10 mouse cellular contexts compared by ENCODE assay signal in genomic region chr19:10341817-10342439, GRCm38 (mm10). TPM values are rescaled to one million over a fixed set of nuclear protein-coding genes. Genes with fewer than 3 reads are reported as not detected.
DNase-seq lines count a peak whose midpoint lies in the region; ATAC-seq lines count a peak whose summit lies in the region.
"Had no signal": no experiment of that assay in that cellular context is flagged by ENCODE, and none has a peak within 500 bp of the region (broad histone marks: within the 10 kb centered on the region; RNA-seq: fewer than 3 reads in every experiment).

No protein-coding gene starts in this region.

- no peak overlapping the region for H3K4me3 ChIP-seq in heart, embryonic 10.5 days
- H3K4me3 ChIP-seq in midbrain, embryonic 11.5 days (ENCODE audit: low read depth, low read length): no peak overlapping the region
- H3K4me3 ChIP-seq: embryonic facial prominence, embryonic 12.5 days; megakaryocyte, embryonic 14.5 days had no signal

- H3K36me3 ChIP-seq in heart, embryonic 10.5 days: no peaks in the 10 kb centered on the region
- no peaks in the 10 kb centered on the region for H3K36me3 ChIP-seq in midbrain, embryonic 11.5 days (ENCODE audit: control insufficient read depth, insufficient read depth, low read length)
- H3K36me3 ChIP-seq: embryonic facial prominence, embryonic 12.5 days had no signal

- no peak overlapping the region for H3K4me2 ChIP-seq in midbrain, embryonic 11.5 days
- H3K4me2 ChIP-seq: embryonic facial prominence, embryonic 12.5 days had no signal

- peaks cover 90% of the 10 kb centered on the region for H3K27me3 ChIP-seq in heart, embryonic 10.5 days (ENCODE audit: insufficient read depth, poor library complexity, severe bottlenecking)
- no peaks in the 10 kb centered on the region for H3K27me3 ChIP-seq in midbrain, embryonic 11.5 days (ENCODE audit: control insufficient read depth, insufficient read depth, low read length)

- peak overlapping the region; percentile 22; the same call in 1 of the 2 replicates for H3K9ac ChIP-seq in midbrain, embryonic 11.5 days (ENCODE audit: low read length)
- H3K9ac ChIP-seq: embryonic facial prominence, embryonic 12.5 days had no signal

- no peaks in the 10 kb centered on the region for H3K9me3 ChIP-seq in heart, embryonic 10.5 days
- H3K9me3 ChIP-seq in midbrain, embryonic 11.5 days (ENCODE audit: control insufficient read depth, low read length): no peaks in the 10 kb centered on the region
- H3K9me3 ChIP-seq: embryonic facial prominence, embryonic 12.5 days had no signal

- ATAC-seq in midbrain, embryonic 11.5 days (ENCODE audit: low FRiP score): no peak
- ATAC-seq in erythroid progenitor cell, adult 5-6 weeks (replicated peaks; ENCODE audit: low FRiP score, poor library complexity, severe bottlenecking): no peak

- WGBS in heart, embryonic 10.5 days: 44% methylated on average over 12 of the region's 12 CpGs
- 47% methylated on average over 12 of the region's 12 CpGs for WGBS in midbrain, embryonic 11.5 days

- DNase-seq in kidney, postnatal 14 days: peak; percentile 36
- no peak for DNase-seq in kidney, adult 18-20 months
- peak; percentile 64 to 73 for DNase-seq in cerebellum, postnatal 4 days (ENCODE audit: low spot score in 2 of 2)
- DNase-seq in heart, embryonic 10.5 days (ENCODE audit: low spot score): no peak
- peak; percentile 73 for DNase-seq in layer of hippocampus, adult 9-11 months
- DNase-seq in midbrain, embryonic 11.5 days (ENCODE audit: low spot score, missing footprints): peak; percentile 86
- DNase-seq in testis, postnatal 10 days (ENCODE audit: low spot score): peak; percentile 92

- peak overlapping the region; percentile 77 for H3K27ac ChIP-seq in heart, embryonic 10.5 days
- no peak overlapping the region for H3K27ac ChIP-seq in midbrain, embryonic 11.5 days (ENCODE audit: low read depth, low read length)
- H3K27ac ChIP-seq: embryonic facial prominence, embryonic 12.5 days had no signal

- H3K4me1 ChIP-seq in heart, embryonic 10.5 days: peaks cover 34% of the 10 kb centered on the region
- H3K4me1 ChIP-seq in midbrain, embryonic 11.5 days (ENCODE audit: control insufficient read depth, insufficient read depth, low read length): peaks cover 14% of the 10 kb centered on the region; the same call in 1 of the 2 replicates

RNA-seq across cellular contexts. Expression of gene Dagla, which starts 37.3 kb away (rescaled TPM):
- 1.2 TPM in 2 replicates for polyA plus RNA-seq in heart, embryonic 10.5 days (2016; fragmentation: Nextera tagmentation; extraction: Ambion mirVana)
- polyA plus RNA-seq in midbrain, embryonic 11.5 days (2014; fragmentation: Nextera tagmentation; extraction: Ambion mirVana): 1.2 and 1.3 TPM in 2 replicates
- not detected in 2 replicates for total RNA-seq in erythroid progenitor cell, adult 5-6 weeks (2015; ENCODE audit: low replicate concordance)
- total RNA-seq in erythroid progenitor cell, adult 5-6 weeks (2017; ENCODE audit: low replicate concordance): not detected in 2 replicates

RNA-seq across cellular contexts. Expression of gene Syt7, which starts 47.0 kb away (rescaled TPM):
- polyA plus RNA-seq in heart, embryonic 10.5 days (2016; fragmentation: Nextera tagmentation; extraction: Ambion mirVana): 0.16 and 0.35 TPM in 2 replicates
- polyA plus RNA-seq in midbrain, embryonic 11.5 days (2014; fragmentation: Nextera tagmentation; extraction: Ambion mirVana): 3.0 and 3.9 TPM in 2 replicates
- not detected in 2 replicates for total RNA-seq in erythroid progenitor cell, adult 5-6 weeks (2015; ENCODE audit: low replicate concordance)
- not detected in 2 replicates for total RNA-seq in erythroid progenitor cell, adult 5-6 weeks (2017; ENCODE audit: low replicate concordance)

Comparison
In these comparisons a context has a peak if more than half of its experiments do, and no peak if none do; other contexts are left out.
1. DNase-seq: peak in kidney, postnatal 14 days (single experiment), cerebellum, postnatal 4 days (2 of 2), layer of hippocampus, adult 9-11 months (single experiment), midbrain, embryonic 11.5 days (single experiment) and testis, postnatal 10 days (single experiment); none in kidney, adult 18-20 months (single experiment) and heart, embryonic 10.5 days (single experiment).